Mouse (Mus musculus) midbrain, embryonic 11.5 days (tissue): ENCODE results near the gene Simc1. TPM values are rescaled to one million over a fixed set of nuclear protein-coding genes. Genes with fewer than 3 reads are reported as not detected.

Experiments
- ATAC-seq: fragments of 200-750 bp; cut with Nextera tagmentation; 2 replicates; pipeline ENCODE4 v1.8.0; 2017; ENCODE audit warnings: moderate TSS enrichment, moderate library complexity; ENCODE audit not compliant: low FRiP score
- DNase-seq: peaks from one replicate; pipeline ENCODE4 v3.0.0; 2015; ENCODE audit warnings: low spot score; ENCODE audit errors: missing footprints
- H3K27ac ChIP-seq: fragments of 300-500 bp; sonication (generic); 2 replicates; pipeline ENCODE4 v1.5.1; 2014; ENCODE audit warnings: low read depth, low read length
- H3K27me3 ChIP-seq: fragments of 300-500 bp; sonication (generic); 2 replicates; pipeline ENCODE4 v1.6.1; 2014; ENCODE audit warnings: mild to moderate bottlenecking, low read length, moderate library complexity, mixed read lengths; ENCODE audit not compliant: control insufficient read depth, insufficient read depth
- H3K36me3 ChIP-seq: fragments of 300-500 bp; sonication (generic); 2 replicates; pipeline ENCODE4 v1.6.1; 2014; ENCODE audit warnings: mild to moderate bottlenecking, low read length, moderate library complexity, mixed read lengths; ENCODE audit not compliant: control insufficient read depth, insufficient read depth
- H3K4me1 ChIP-seq: fragments of 300-500 bp; sonication (generic); 2 replicates; pipeline ENCODE4 v1.6.1; 2014; ENCODE audit warnings: low read length; ENCODE audit not compliant: control insufficient read depth, insufficient read depth
- H3K4me2 ChIP-seq: fragments of 300-500 bp; sonication (generic); 2 replicates; pipeline ENCODE4 v1.6.1; 2014; ENCODE audit warnings: mild to moderate bottlenecking, moderate library complexity
- H3K4me3 ChIP-seq: fragments of 300-500 bp; sonication (generic); 2 replicates; pipeline ENCODE4 v1.5.1; 2014; ENCODE audit warnings: low read depth, low read length
- H3K9ac ChIP-seq: fragments of 300-500 bp; sonication (generic); 2 replicates; pipeline ENCODE4 v1.6.1; 2014; ENCODE audit warnings: low read length
- H3K9me3 ChIP-seq: fragments of 300-500 bp; sonication (generic); 2 replicates; pipeline ENCODE4 v1.6.1; 2016; ENCODE audit warnings: low read length; ENCODE audit not compliant: control insufficient read depth
- WGBS: fragments of 180-500 bp; shearing (Covaris S2); extraction: QIAGEN DNeasy Blood & Tissue Kit; methylation state at CpG from one replicate; pipeline ENCODE4 v1.1.7; 2014; 5-methylcytosine and 5-hydroxymethylcytosine counted together
- polyA plus RNA-seq: library from polyadenylated mRNA; unstranded; fragments of >200 nt; fragmentation: Nextera tagmentation; extraction: Ambion mirVana; gene quantifications from 2 replicates; pipeline ENCODE4 v1.2.1, GENCODE M21; 2014

Gene Simc1
- polyA plus RNA-seq, 1 experiment from 2014 or later = 14.1 TPM

DNA sequence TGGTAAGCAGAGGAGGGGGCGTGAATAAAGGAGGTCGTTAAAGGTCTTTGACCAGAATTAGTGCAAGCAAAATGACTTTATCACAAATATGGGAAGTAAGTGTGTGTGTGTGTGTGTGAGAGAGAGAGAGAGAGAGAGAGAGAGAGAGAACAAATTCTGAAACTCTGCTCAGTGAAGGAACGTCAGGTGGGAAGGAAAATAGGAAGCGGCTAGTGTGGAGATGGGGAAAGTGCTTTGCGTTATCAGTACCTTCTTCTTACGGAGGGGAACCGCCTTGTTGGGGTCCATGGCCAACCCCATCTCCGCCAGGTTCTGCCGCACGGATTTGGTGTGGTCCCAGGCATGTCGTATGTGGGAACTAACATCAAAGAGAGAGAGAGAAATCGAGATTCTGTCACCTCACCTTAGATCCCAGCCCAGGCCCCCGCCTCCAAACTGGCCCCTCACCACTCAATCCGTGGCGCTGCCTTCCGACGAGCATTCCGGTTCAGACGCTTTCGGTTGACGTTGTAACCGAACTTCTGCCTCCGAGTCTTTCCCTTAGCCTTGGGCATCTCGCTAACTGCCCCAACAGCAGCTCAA lies 85.9 kb downstream of the Simc1 start:
- 2% methylated on average over 24 of the region's 24 CpGs for WGBS
- Histone ChIP-seq H3K27me3 (no peaks in the 10 kb centered on the region), H3K4me1 (peaks cover 15% of the 10 kb centered on the region; the same call in 1 of the 2 replicates), H3K27ac (no peak overlapping the region), H3K4me3 (peak overlapping the region; percentile 74), H3K9me3 (no peaks in the 10 kb centered on the region), H3K9ac (peak overlapping the region; percentile 71), H3K4me2 (peak overlapping the region; percentile 48), H3K36me3 (peaks cover 5% of the 10 kb centered on the region; the same call in 1 of the 2 replicates)
- DNase-seq = no peak
- ATAC-seq = peak; percentile 40; the same call in 1 of the 2 replicates

DNA sequence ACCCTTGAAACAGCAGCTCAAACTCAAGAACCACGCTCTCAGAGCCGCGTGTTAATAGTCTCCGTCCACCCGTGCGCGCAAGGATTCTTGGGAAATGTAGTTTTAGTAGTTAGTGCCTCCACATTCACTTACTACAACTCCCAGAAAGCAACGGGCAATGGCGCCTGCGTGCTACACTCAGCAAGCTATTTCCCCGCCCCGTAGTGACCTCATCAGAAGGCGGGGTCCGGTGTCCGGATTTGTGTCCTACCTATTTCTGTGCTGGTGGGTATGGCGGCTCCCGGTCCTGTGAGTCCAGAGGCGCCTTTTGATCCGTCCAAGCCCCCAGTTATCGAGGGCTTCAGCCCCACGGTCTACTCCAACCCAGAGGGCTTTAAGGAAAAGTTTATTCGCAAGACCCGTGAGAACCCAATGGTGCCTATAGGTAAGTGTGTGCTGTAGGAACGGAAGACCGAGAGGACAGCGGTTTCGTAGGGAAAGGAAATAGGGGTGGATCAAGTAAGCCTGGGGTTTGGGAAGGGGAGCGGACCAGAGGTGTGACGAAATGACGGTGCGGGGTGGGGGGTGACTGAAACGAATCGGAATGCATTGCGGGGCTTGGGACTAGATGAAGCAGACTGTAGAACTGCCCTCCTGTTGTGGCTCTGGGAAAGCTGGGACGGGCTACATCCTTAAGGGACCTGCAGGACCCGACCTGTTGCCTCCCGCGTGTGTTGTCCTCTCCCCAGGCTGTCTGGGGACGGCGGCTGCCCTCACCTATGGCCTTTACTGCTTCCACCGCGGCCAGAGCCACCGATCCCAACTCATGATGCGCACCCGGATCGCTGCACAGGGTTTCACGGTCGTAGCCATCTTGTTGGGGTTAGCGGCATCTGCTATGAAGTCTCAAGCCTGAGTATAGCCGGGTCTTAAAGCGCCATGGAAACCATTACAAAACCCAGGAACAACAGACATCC lies 86.7 kb downstream of the Simc1 start, which contains the start of the genes Nop16 and Higd2a:
Nop16 (minus strand) TSS at position 95 of the 956 bp plus-strand sequence.
Higd2a (plus strand) TSS at position 212 of the 956 bp plus-strand sequence.
- peak within 1 kb of the TSS; percentile 74 for H3K4me3 ChIP-seq
- H3K27me3 ChIP-seq = no peaks in the 10 kb centered on the region
- peak within 1 kb of the TSS; percentile 4; the same call in 1 of the 2 replicates for H3K27ac ChIP-seq
- H3K36me3 ChIP-seq = peaks cover 5% of the 10 kb centered on the region; the same call in 1 of the 2 replicates
- peak within 1 kb of the TSS; percentile 71 for H3K9ac ChIP-seq
- peak within 1 kb of the TSS; percentile 66 for H3K4me2 ChIP-seq
- DNase-seq (peak; percentile 100), ATAC-seq (peak; percentile 97)
- WGBS = under 1% methylated on average over 51 of the region's 51 CpGs
- no peaks in the 10 kb centered on the region for H3K9me3 ChIP-seq
- H3K4me1 ChIP-seq = peaks cover 15% of the 10 kb centered on the region; the same call in 1 of the 2 replicates

- H3K4me2 ChIP-seq = no peak overlapping the region
- WGBS = 92% methylated on average over 8 of the region's 8 CpGs
- H3K4me1 ChIP-seq = peaks cover 15% of the 10 kb centered on the region; the same call in 1 of the 2 replicates
- DNase-seq (no peak), ATAC-seq (no peak)
- no peak overlapping the region for H3K4me3 ChIP-seq
- H3K27ac ChIP-seq = no peak overlapping the region
- peaks cover 2% of the 10 kb centered on the region; the same call in 1 of the 2 replicates for H3K36me3 ChIP-seq
- H3K9me3 ChIP-seq = no peaks in the 10 kb centered on the region
- no peaks in the 10 kb centered on the region for H3K27me3 ChIP-seq
- no peak overlapping the region for H3K9ac ChIP-seq
Observed at GRCm38 (mm10) chr13:54591776-54592356, 88.3 kb downstream of the Simc1 start.

DNA sequence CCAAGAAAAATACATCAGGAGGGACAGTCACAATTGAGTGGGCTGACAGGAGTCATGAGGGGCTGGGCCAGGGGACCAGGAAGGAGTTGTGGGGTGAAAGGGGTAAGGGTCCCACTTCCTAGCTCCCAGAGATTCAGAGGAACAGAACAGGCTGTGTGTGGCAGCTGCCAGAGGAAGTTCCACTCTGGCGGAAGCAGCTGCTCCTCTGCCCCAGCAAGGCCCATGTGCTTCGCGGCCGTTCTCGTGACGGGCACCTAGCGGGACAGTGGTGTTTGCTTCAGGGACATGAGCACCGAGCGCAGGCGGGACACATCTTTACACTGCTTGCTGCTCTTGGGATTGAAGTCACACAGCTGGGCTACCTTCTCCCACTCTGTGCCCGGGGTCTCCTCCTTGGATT lies 90.0 kb downstream of the Simc1 start:
- no peak for DNase-seq
- WGBS = 92% methylated on average over 11 of the region's 11 CpGs

DNA sequence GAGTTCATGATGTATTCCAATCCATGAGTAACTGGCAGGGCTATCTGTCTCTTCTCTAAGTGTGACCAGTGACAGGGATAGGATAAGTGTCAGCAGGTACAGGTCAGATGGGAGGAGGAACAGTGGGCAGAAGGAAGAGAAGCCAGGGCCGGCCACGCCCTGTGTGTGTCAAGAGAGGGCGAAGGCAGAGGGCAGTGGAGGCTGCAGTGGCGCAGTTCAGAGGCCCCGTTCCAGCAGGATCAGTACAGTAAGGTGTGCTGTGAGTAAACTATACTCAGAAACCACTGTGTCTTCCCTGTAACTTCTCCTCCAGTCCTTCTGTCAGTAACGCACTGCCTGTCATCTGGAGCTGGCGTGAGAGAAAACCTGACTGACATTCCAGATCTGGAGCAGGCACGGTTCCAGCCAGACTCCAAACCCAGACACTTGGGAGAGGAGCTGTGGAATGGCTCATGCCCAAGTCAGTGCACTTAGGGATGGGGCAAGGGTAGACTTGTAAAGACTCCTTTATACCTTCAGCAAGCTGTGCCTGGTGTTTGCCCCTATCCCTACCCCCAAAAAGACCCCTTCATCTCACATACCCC lies 92.6 kb downstream of the Simc1 start:
- peaks cover 2% of the 10 kb centered on the region; the same call in 1 of the 2 replicates for H3K4me1 ChIP-seq
- no peaks in the 10 kb centered on the region for H3K36me3 ChIP-seq
- no peak overlapping the region for H3K9ac ChIP-seq
- no peaks in the 10 kb centered on the region for H3K9me3 ChIP-seq
- H3K27ac ChIP-seq = no peak overlapping the region
- no peaks in the 10 kb centered on the region for H3K27me3 ChIP-seq
- no peak overlapping the region for H3K4me2 ChIP-seq
- no peak overlapping the region for H3K4me3 ChIP-seq
- 82% methylated on average over 8 of the region's 8 CpGs for WGBS
- DNase-seq (no peak), ATAC-seq (no peak)

More for the DNA sequence above, 90.0 kb downstream of the Simc1 start:
- no peaks in the 10 kb centered on the region for H3K27me3 ChIP-seq
- H3K4me3 ChIP-seq = no peak overlapping the region
- no peak overlapping the region for H3K4me2 ChIP-seq
- no peak for ATAC-seq
- H3K4me1 ChIP-seq = peaks cover 14% of the 10 kb centered on the region; the same call in 1 of the 2 replicates
- no peaks in the 10 kb centered on the region for H3K9me3 ChIP-seq
- H3K27ac ChIP-seq = no peak overlapping the region
- no peaks in the 10 kb centered on the region for H3K36me3 ChIP-seq
- no peak overlapping the region for H3K9ac ChIP-seq

DNA sequence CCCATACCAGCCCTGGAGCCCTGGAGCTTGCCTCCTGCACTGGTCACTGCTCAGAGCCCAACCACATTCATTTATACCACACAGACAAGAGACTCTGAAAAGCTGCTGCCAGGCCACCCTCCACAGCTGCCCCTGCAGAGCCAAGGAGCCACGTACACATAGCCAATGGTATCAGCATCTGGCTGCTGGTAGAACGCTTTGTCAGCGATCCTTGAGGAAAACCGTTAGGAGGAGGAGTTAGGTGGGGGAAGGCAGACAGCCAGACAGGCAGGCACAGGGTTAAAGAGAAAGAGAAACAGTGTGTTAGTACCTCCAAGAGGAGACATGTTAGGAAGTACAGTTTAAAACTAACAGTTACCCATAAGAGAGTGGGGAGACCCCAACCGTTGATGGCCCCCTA lies 93.3 kb downstream of the Simc1 start:
- DNase-seq = no peak
- H3K4me1 ChIP-seq = no peaks in the 10 kb centered on the region
- no peaks in the 10 kb centered on the region for H3K27me3 ChIP-seq

DNA sequence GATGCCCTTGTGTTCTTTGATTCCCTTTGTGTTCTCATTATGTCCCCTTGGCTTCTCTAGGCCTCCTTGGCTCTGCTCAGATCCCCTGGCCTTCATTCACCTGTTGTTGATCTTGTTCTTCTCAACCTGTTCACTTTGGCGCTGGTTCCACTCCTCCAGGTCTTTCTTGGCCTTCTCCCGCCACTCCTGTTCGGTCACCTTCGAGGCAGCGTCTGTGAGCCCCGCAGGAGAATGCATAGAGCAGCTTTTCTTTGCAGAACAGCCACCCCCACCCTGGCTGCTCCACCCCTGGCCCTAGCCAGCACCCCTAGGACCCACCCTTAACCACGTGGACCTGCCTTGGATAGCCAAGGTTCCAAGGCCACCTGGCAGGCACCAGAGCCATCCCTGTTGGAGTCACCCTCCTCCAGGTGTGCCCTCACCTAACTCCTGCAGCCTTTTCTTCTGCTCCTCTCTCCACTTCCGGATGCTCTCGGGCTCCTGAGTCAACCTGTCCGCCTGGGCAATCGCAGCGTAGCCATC lies 95.1 kb downstream of the Simc1 start:
- Histone ChIP-seq H3K36me3 (no peaks in the 10 kb centered on the region), H3K27ac (no peak overlapping the region), H3K4me3 (no peak overlapping the region), H3K4me1 (no peaks in the 10 kb centered on the region), H3K4me2 (no peak overlapping the region), H3K9me3 (no peaks in the 10 kb centered on the region), H3K27me3 (no peaks in the 10 kb centered on the region), H3K9ac (no peak overlapping the region)
- WGBS = 88% methylated on average over 12 of the region's 12 CpGs
- ATAC-seq = no peak
- DNase-seq = no peak

More for the DNA sequence above, 93.3 kb downstream of the Simc1 start:
- WGBS = 80% methylated on average over 5 of the region's 5 CpGs
- Histone ChIP-seq H3K4me2 (no peak overlapping the region), H3K9me3 (no peaks in the 10 kb centered on the region), H3K36me3 (no peaks in the 10 kb centered on the region), H3K27ac (no peak overlapping the region), H3K4me3 (no peak overlapping the region), H3K9ac (no peak overlapping the region)
- no peak for ATAC-seq
